Mouse (Mus musculus) heart, adult 2 months (tissue): ENCODE results near the gene Myh3.
A peak's percentile ranks its signal among the peaks of the same experiment; 100 is the strongest.

Source experiments
- CTCF ChIP-seq: fragments of 200-600 bp; IDR thresholded peaks from 2 replicates; pipeline ENCODE4 v1.8.1; 2022; ENCODE audit warnings: antibody characterized with exemption, mild to moderate bottlenecking, moderate library complexity
- POLR2A ChIP-seq: fragments of 200-500 bp; IDR thresholded peaks from 2 replicates; pipeline ENCODE4 v1.6.1; 2011; ENCODE audit warnings: mild to moderate bottlenecking, low read depth, low read length, control low read depth; ENCODE audit not compliant: insufficient read depth

DNA sequence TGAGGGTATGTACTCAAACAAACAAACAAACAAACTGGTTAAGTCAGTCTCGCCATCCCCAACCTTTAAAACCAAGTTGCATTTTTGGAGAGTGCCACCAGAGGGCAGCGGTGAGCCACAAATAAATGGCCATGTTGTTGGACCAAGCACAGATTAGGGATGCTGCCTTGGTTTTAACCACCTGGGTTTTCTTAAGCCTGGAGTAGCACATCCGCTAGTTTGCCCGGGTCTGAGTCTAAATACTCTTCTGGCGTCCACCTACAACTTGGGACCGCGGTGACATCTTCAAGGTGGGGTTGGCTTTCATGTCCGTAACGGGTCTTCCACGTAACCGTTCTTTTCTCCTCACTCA is 34.7 kb downstream of the Myh3 start:
- TF ChIP-seq CTCF (peak; percentile 83), POLR2A (no peak)
